Mouse (Mus musculus): ENCODE measurements around the gene Syt1.

Syt1 gene

DNA sequence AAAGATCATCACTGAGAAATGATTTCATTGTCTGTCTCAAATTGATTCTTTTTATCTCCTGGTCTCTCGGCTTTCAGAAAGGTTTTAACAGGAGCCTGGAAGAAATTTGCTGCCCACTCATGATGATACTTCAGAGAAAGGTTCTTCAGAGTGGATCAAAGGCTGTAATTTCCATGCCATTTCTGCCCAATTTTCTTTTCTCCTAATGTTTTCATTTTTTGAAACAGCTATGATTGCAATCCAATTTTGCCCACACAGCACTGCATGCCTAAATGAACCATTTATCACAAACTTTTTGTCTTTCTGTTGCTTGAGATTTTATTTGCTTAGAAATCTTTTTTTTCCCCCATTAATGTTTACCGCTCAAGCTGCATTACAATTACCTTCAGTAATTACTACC, 257.5 kb downstream of the Syt1 start:
- no peak for DNase-seq (ENCODE audit: low spot score)

DNA sequence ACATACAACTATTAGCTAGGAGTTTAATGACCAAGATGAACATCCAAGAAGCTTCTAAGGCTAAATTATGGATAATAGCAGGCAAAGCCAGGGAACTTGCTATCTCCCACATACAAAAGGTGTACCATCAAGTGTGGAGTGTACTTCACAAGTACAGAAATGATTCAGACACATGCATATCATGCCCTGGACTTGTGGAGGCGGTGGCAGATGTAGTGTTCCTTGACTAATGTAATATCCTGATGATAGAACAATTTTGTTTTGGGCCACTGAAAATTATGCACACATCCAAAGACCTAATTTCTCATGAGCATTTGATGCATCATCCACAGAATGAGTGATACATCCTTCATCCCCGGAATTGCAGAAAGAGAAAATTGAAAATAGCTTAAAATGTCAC, 267.0 kb downstream of the Syt1 start:
- no peak for DNase-seq (ENCODE audit: low spot score)

DNA sequence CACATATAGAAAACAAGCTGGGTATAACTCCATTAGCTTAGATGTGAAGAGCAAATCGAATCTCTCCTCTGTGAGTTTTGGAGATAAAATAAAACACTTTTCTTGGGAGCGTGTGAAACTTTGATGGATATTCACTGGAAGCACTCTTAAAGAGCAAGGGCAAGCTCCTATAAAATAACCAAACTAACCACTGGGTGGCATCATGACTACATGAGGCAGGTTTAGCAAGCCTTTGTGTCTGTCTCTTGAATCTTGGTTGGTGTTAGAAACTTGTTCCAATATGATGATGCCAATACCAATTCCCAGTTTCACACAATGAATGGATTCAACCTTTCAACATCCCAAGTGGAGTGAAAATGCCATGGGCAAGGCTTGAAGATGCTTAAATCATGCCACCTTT, 276.8 kb downstream of the Syt1 start:
- no peak for DNase-seq (ENCODE audit: low spot score)

GRCm38 (mm10) chr10:108728961-108729360, 281.8 kb downstream of the Syt1 start:
- no peak for DNase-seq (ENCODE audit: low spot score)

DNA sequence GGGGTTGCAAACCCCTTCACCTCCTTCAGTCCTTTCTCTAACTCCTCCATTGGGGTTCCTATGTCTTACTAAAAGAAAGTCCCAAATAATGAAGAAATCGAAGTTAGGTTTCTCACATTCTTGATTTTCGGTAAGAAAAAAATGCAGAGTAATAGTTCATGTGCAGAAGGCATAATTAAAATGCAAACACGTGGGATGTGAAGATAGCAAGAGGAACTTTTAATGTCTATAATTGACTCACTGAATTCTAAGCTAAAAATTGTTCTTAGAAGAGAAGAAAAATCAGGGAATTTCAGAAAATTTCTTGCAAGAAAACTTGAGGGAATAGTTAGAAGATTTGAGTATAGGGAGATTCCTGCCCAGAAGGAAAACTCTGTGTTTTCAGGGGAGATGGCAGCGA, 284.4 kb downstream of the Syt1 start:
- no peak for DNase-seq (ENCODE audit: low spot score)

DNA sequence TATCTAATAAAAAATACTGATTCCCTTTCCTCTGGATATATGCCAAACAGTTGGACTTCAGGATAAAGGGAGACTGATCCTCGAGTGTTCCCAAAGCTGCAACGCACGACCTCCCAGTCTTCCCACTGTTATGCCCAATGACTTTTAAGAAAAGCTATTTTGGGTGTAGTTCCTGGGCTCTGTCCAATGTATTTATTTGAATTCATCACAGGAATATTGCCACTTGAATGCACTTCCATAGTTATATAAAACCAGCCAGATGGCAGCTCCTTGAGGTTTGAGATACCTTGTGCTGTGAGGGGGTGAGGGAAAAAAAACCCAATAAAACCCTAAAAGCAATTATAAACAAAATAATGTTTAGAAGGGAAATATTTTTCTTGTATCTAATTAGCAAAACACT, 285.9 kb downstream of the Syt1 start:
- no peak for DNase-seq (ENCODE audit: low spot score)

- no peak for DNase-seq (ENCODE audit: low spot score)
Measured at GRCm38 (mm10) chr10:108710514-108710913, 300.3 kb downstream of the Syt1 start.

- DNase-seq (ENCODE audit: low spot score): no peak
Measured at GRCm38 (mm10) chr10:108705658-108706057, 305.1 kb downstream of the Syt1 start.

DNA sequence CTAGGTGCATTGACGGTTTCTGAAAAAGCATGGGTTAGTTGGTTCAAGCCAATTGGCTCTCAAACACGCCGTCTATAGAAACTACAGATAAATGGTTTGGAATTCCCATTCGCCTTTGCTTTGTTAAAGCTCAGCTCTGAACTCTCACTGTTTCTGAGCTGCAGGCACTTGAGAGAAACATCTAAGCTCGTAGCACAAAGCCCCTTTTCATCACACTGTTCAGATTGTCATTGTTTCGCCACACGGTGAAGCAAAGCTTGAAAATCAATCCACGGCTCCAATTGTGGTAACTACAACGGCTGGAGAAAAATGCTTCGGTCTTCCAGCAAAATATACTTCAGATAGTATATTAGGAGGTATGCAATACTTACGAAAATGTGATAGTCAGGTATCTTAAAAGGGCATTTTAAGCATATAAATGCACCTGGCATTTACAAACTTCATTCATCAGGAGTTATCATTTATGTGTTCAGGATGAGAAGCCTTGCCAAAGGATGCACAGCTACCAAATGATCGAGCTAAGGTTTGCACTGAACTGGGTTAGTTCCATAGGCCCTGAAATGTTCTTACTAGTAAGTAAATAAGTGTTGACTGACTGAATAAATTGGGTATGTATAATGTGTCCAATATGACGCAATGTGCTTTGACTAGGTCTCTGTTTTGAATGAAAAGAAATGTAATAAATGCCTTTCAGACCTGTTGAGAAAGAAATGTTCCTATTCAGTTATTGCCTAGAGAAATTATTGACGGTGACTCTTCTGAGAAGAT, 309.2 kb downstream of the Syt1 start:
- no peak for DNase-seq (ENCODE audit: low spot score)

DNA sequence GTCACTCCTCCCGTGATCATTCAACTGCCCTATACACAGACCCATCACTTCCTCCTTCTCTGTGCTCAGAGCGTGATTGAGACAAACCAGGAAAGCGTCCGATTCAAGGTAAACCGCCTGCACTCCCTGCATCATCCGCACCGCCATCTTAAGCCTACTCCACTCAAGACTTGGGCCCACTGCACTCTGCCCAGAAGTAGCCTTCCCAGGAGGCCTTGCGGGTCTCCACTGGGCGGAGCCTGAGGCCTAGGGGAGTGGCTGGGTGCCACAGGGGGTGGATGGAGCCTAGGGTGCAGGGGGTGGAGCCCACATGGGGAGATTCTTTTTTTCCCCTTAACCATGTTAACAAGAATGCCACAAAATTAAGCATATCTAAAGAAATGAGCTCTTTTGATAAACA, 310.8 kb downstream of the Syt1 start, which contains the start of gene Gm5136:
Gene Gm5136, minus strand, starts transcription at position 215 of the 400 bp plus-strand sequence.
- no peak for DNase-seq (ENCODE audit: low spot score)

GRCm38 (mm10) chr10:108697062-108697461, 313.7 kb downstream of the Syt1 start:
- no peak for DNase-seq (ENCODE audit: low spot score)

GRCm38 (mm10) chr10:108690954-108691353, 319.8 kb downstream of the Syt1 start:
- no peak for DNase-seq (ENCODE audit: low spot score)

DNA sequence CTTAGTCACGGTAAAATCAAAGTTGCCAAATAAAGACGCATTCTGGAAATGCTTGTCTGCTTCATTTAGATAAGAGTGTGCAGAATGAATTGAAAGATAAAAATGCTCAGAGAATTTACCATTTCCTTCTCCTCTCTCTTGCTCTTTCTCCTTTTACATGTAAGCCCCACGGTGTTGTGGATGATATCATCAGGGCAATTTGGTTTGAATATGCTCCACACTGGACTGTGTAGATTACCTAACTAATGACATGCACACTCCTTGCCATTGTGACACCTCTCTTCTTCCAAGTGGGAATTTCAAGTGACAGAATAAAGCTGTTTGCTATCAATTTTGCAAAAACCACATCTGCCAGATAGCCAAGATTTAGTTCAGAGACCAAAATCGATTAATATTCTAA, 324.1 kb downstream of the Syt1 start:
- DNase-seq (ENCODE audit: low spot score): no peak

DNA sequence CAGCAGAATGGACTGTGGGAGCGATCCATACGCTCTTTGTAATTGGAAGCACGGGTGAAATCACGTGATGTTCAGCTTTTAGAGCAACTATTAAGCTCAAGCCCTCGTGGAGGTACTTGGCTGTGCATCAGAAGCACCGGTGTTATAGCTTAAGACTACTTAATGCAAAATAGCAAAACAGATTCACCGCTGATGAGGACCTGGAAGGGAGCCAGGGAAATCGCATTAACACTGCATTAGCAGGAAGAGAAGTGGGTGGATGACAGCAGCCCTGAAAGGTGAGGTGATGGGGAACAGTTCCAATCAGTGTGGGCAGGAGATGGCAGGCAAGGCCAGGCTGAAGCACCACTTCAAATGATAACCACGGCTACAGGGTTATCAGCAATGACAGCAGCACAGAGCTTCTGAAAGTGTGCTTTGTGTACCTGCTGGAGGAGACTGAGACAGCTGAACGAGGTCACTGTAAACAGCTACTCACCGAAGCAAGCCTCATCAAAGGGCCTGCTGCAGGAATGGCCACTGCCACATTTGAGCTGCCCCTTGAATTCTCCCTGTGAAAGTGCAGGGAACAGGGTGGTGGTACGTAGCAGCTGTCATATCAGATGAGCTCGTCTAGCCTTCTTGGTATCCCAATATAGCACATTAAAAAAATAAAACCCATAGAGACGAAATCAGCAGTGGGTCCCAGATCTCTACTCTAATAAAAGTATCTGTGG, 330.9 kb downstream of the Syt1 start:
- DNase-seq (ENCODE audit: low spot score): no peak

DNA sequence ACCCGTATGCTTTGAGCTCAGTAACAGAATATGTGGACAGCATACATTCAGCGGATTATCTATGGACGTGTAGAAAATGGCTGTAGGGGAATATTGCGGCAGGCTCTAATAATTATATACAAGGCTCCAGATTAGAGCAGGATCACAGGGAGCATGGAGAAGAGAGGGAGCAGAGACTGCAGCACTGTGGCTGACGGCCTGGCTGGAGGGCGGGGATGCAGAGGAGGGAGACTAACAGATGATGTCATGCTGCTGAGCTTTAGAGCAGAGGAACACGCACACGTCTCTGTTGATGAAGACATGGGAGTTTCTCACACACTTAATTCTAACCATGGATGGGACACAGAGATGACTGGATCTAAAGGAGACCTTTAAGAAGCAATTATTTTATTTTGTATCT, 333.7 kb downstream of the Syt1 start:
- DNase-seq (ENCODE audit: low spot score): no peak

GRCm38 (mm10) chr10:108668944-108669343, 341.8 kb downstream of the Syt1 start:
- no peak for DNase-seq (ENCODE audit: low spot score)

- no peak for DNase-seq (ENCODE audit: low spot score)
Measured at GRCm38 (mm10) chr10:108660295-108660694, 350.5 kb downstream of the Syt1 start.

- DNase-seq (ENCODE audit: low spot score): no peak
Measured at GRCm38 (mm10) chr10:108658300-108658699, 352.5 kb downstream of the Syt1 start.

DNA sequence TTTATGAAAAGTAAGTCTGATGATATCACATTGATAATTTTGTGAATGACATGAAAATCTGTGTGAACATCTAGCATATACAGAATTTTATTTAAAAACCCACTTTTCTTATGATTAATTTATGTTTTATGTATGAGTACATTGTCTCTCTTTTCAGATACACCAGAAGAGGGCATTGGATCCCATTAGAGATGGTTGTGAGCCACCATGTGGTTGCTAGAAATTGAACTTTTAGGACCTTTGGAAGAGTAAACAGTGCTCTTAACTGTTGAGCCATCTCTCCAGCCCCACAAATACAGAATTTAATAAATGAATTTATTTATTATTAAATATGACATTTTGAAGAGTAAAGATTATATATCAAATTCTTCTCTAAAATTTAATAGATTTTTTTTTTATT, 353.1 kb downstream of the Syt1 start:
- no peak for DNase-seq (ENCODE audit: low spot score)

- no peak for DNase-seq (ENCODE audit: low spot score)
Measured at GRCm38 (mm10) chr10:108656898-108657297, 353.9 kb downstream of the Syt1 start.

- DNase-seq (ENCODE audit: low spot score): no peak
Measured at GRCm38 (mm10) chr10:108655074-108655473, 355.7 kb downstream of the Syt1 start.

DNA sequence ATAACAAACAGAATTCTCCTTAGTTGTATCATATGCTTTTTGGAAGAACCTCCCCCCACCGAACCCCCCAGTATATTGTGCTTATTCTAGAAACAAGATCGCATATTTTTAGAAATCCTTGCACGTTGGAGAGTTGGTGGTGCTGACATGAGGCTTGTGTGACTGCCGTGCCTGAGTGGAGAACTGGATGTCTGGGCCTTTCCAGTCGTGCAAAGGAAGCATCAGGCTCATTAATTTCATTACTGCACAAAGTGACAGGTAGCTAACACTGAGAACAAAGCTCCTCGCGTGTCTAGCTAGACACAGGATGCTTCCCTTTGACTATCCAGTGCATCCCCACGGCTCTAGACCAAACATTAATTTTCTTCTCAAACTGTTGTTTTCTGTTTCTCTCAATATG, 358.0 kb downstream of the Syt1 start:
- no peak for DNase-seq (ENCODE audit: low spot score)

DNA sequence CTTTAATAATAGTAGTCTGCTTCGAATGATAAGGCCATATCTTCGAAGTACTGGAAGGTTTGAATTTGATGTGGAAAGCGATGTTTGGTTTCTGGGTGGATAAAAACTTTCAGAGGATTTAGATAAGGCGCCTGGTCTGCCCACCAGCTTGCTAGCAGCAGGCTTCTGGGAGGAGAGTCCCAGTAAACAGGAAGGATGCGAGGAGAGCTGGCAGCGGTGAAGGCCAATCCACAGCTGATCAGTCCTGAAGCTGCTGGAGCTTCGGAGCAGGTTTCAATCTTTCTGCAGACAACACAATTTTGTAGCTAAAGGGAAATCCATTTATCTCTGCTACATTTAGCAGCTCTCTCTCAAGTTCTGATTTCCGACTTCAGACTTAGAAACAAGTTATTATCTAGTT, 358.7 kb downstream of the Syt1 start:
- DNase-seq (ENCODE audit: low spot score): no peak

GRCm38 (mm10) chr10:108649174-108649573, 361.6 kb downstream of the Syt1 start:
- DNase-seq (ENCODE audit: low spot score): no peak

Measured in urinary bladder, postnatal 14 days (tissue).